Mouse (Mus musculus) layer of hippocampus, adult 9-10 months (tissue): ENCODE data around the gene Dpp7.

ENCODE experiments used
- DNase-seq: peaks from one replicate; pipeline ENCODE4 v3.0.0; 2022; ENCODE audit warnings: low spot score

Dpp7 gene

GRCm38 (mm10) chr2:25356208-25357079 lies at the start of gene Dpp7:
Gene Dpp7 (minus strand): TSS chr2:25356359.
- peak; percentile 60 for DNase-seq

GRCm38 (mm10) chr2:25403994-25404393 lies 47.8 kb upstream of the Dpp7 start:
- no peak for DNase-seq

GRCm38 (mm10) chr2:25402972-25403601 lies 46.9 kb upstream of the Dpp7 start:
- DNase-seq: peak; percentile 65

GRCm38 (mm10) chr2:25402377-25402971 lies 46.3 kb upstream of the Dpp7 start:
- peak; percentile 66 for DNase-seq

GRCm38 (mm10) chr2:25400764-25401163 lies 44.6 kb upstream of the Dpp7 start:
- no peak for DNase-seq

- DNase-seq: no peak
Measured at GRCm38 (mm10) chr2:25400291-25400690, 44.1 kb upstream of the Dpp7 start.

GRCm38 (mm10) chr2:25399051-25399450 lies 42.9 kb upstream of the Dpp7 start, which contains the start of gene Npdc1:
Gene Npdc1 (plus strand): TSS chr2:25399351.
- no peak for DNase-seq

- DNase-seq: no peak
Measured at GRCm38 (mm10) chr2:25398065-25398464, 41.9 kb upstream of the Dpp7 start.

- DNase-seq: no peak
Measured at GRCm38 (mm10) chr2:25397010-25397409, 40.9 kb upstream of the Dpp7 start.

GRCm38 (mm10) chr2:25396597-25396983 lies 40.4 kb upstream of the Dpp7 start:
- no peak for DNase-seq

GRCm38 (mm10) chr2:25395721-25396596 lies 39.8 kb upstream of the Dpp7 start, which contains the start of gene Entpd2:
Gene Entpd2 (plus strand): TSS chr2:25395874.
- no peak for DNase-seq

- no peak for DNase-seq
Measured at GRCm38 (mm10) chr2:25394281-25395221, 38.4 kb upstream of the Dpp7 start.

- DNase-seq: no peak
Measured at GRCm38 (mm10) chr2:25391266-25391665, 35.1 kb upstream of the Dpp7 start.

GRCm38 (mm10) chr2:25384492-25384891 lies 28.3 kb upstream of the Dpp7 start:
- DNase-seq: no peak

GRCm38 (mm10) chr2:25376589-25376988 lies 20.4 kb upstream of the Dpp7 start:
- DNase-seq: no peak

GRCm38 (mm10) chr2:25373431-25373830 lies 17.3 kb upstream of the Dpp7 start:
- DNase-seq: no peak

GRCm38 (mm10) chr2:25372644-25373391 lies 16.7 kb upstream of the Dpp7 start:
- no peak for DNase-seq

GRCm38 (mm10) chr2:25371764-25372643 lies 15.8 kb upstream of the Dpp7 start, which contains the start of gene Sapcd2:
Gene Sapcd2 (plus strand): TSS chr2:25372321.
- DNase-seq: peak; percentile 77

GRCm38 (mm10) chr2:25369996-25370395 lies 13.8 kb upstream of the Dpp7 start:
- no peak for DNase-seq
